ENCODE assay signal across 22 mouse cellular contexts in genomic region chr10:96254250-96254862, GRCm38 (mm10).
DNase-seq lines count a peak whose midpoint lies in the region; ATAC-seq lines count a peak whose summit lies in the region.
"Had no signal": no experiment of that assay in that cellular context is flagged by ENCODE, and none has a peak within 500 bp of the region (broad histone marks: within the 10 kb centered on the region; RNA-seq: fewer than 3 reads in every experiment).

No protein-coding gene starts in this region.

- ATAC-seq in CD4-positive, CD25-positive, alpha-beta regulatory T cell, adult 4 months, result peak; percentile 68
- ATAC-seq: forebrain, embryonic 16.5 days; hindbrain, postnatal 0 days; intestine, embryonic 15.5 days had no signal

- intact Hi-C loops in gastrocnemius, postnatal 14 days (cut with DNase I; ENCODE audit: low total_unique reads), result no loop called here

- DNase-seq in CD4-positive helper T cell, adult 2 months (ENCODE audit: low read depth, low spot score), result peak; percentile 43
- DNase-seq in induced T-regulatory cell, adult 2 months (ENCODE audit: low read depth), result peak; percentile 65
- DNase-seq in kidney, adult 18-20 months, result no peak
- no peak for DNase-seq in gastrocnemius, postnatal 14 days
- DNase-seq in right cerebral cortex, adult 18-20 months, result no peak
- DNase-seq: adrenal gland, adult 8-10 months; adrenal gland, postnatal 25 days; B cell, adult 2 months; cerebellum, adult 11-12 months; cerebellum, adult 8-10 months; cerebellum, postnatal 10 days; cerebellum, postnatal 36 days; embryo, embryonic 11 days; gastrocnemius, postnatal 10 days; heart, adult 18-20 months; heart, postnatal 10 days; heart, postnatal 36 days; kidney, adult 11 months had no signal

Comparison
In these comparisons a context has a peak if more than half of its experiments do, and no peak if none do; other contexts are left out.
1. DNase-seq: peak in CD4-positive helper T cell, adult 2 months (single experiment) and induced T-regulatory cell, adult 2 months (single experiment); none in kidney, adult 18-20 months (single experiment), gastrocnemius, postnatal 14 days (single experiment) and right cerebral cortex, adult 18-20 months (single experiment).